In genomic region chr4:149177046-149177445, GRCm38 (mm10) we compare ENCODE assay signal across 15 mouse cellular contexts. TPM values are rescaled to one million over a fixed set of nuclear protein-coding genes. Genes with fewer than 3 reads are reported as not detected.
"Had no signal": no experiment of that assay in that cellular context is flagged by ENCODE, and none has a peak within 500 bp of the region (broad histone marks: within the 10 kb centered on the region; RNA-seq: fewer than 3 reads in every experiment).

No protein-coding gene starts in this region.

- DNase-seq: liver, embryonic 13.5 days; lung, adult 2 months; lung, postnatal 10 days; spleen, adult 18-20 months; thymus, postnatal 36 days had no signal

- H3K9ac ChIP-seq: intestine, embryonic 15.5 days; limb, embryonic 15.5 days; liver, embryonic 13.5 days; midbrain, embryonic 15.5 days; neural tube, embryonic 12.5 days; stomach, embryonic 15.5 days had no signal

- H3K27ac ChIP-seq: intestine, embryonic 15.5 days; limb, embryonic 15.5 days; liver, embryonic 13.5 days; midbrain, embryonic 10.5 days; midbrain, embryonic 15.5 days; neural tube, embryonic 12.5 days had no signal

- H3K9me3 ChIP-seq: intestine, embryonic 15.5 days; limb, embryonic 15.5 days; liver, embryonic 13.5 days; midbrain, embryonic 10.5 days; midbrain, embryonic 15.5 days; neural tube, embryonic 12.5 days; stomach, embryonic 15.5 days had no signal

- H3K4me3 ChIP-seq: intestine, embryonic 15.5 days; limb, embryonic 15.5 days; liver, embryonic 13.5 days; midbrain, embryonic 10.5 days; midbrain, embryonic 15.5 days; neural tube, embryonic 12.5 days; stomach, embryonic 15.5 days had no signal

- H3K4me2 ChIP-seq: intestine, embryonic 15.5 days; limb, embryonic 15.5 days; liver, embryonic 13.5 days; midbrain, embryonic 15.5 days; neural tube, embryonic 12.5 days; stomach, embryonic 15.5 days had no signal

- H3K4me1 ChIP-seq: midbrain, embryonic 15.5 days; neural tube, embryonic 12.5 days had no signal

- H3K27me3 ChIP-seq: intestine, embryonic 15.5 days; limb, embryonic 15.5 days; liver, embryonic 13.5 days; midbrain, embryonic 15.5 days; neural tube, embryonic 12.5 days; stomach, embryonic 15.5 days had no signal

- ATAC-seq: midbrain, embryonic 15.5 days had no signal

RNA-seq across cellular contexts. Expression of gene Cort, which starts 50.5 kb away (rescaled TPM):
- total RNA-seq: monocyte, adult 5-6 weeks; neutrophil, adult 5-6 weeks had no signal
- polyA plus RNA-seq: intestine, embryonic 15.5 days; limb, embryonic 11.5 days; limb, embryonic 15.5 days; liver, embryonic 13.5 days; lung, adult 2 months; thymus, postnatal 0 days had no signal
